Mouse (Mus musculus) limb, embryonic 13.5 days (tissue): ENCODE measurements around the gene Fgf16. TPM values are rescaled to one million over a fixed set of nuclear protein-coding genes. Genes with fewer than 3 reads are reported as not detected.
A peak's percentile ranks its signal among the peaks of the same experiment; 100 is the strongest.

Source experiments
- ATAC-seq: fragments of 200-750 bp; cut with Nextera tagmentation; 2 replicates; pipeline ENCODE4 v1.8.0; 2017; ENCODE audit warnings: low read depth, moderate number of reproducible peaks, moderate TSS enrichment; ENCODE audit not compliant: low FRiP score
- H3K27ac ChIP-seq: fragments of 300-500 bp; sonication (generic); 2 replicates; pipeline ENCODE4 v1.5.1; 2015; ENCODE audit warnings: inconsistent platforms, mild to moderate bottlenecking, moderate library complexity
- H3K27me3 ChIP-seq: fragments of 300-500 bp; sonication (generic); 2 replicates; pipeline ENCODE4 v1.6.1; 2015; ENCODE audit warnings: mild to moderate bottlenecking, inconsistent platforms
- H3K36me3 ChIP-seq: fragments of 300-500 bp; sonication (generic); 2 replicates; pipeline ENCODE4 v1.6.1; 2015; ENCODE audit warnings: inconsistent platforms, mild to moderate bottlenecking, moderate library complexity
- H3K4me1 ChIP-seq: fragments of 300-500 bp; sonication (generic); 2 replicates; pipeline ENCODE4 v1.6.1; 2015; ENCODE audit warnings: inconsistent platforms
- H3K4me2 ChIP-seq: fragments of 300-500 bp; sonication (generic); replicated peaks from 2 replicates; pipeline ENCODE4 v1.6.1; 2015; ENCODE audit warnings: inconsistent platforms, mild to moderate bottlenecking, moderate library complexity
- H3K4me3 ChIP-seq: fragments of 300-500 bp; sonication (generic); 2 replicates; pipeline ENCODE4 v1.5.1; 2015; ENCODE audit warnings: moderate library complexity, mild to moderate bottlenecking, inconsistent platforms
- H3K9ac ChIP-seq: fragments of 300-500 bp; sonication (generic); 2 replicates; pipeline ENCODE4 v1.6.1; 2015; ENCODE audit warnings: mild to moderate bottlenecking, inconsistent platforms
- H3K9me3 ChIP-seq: fragments of 300-500 bp; sonication (generic); 2 replicates; pipeline ENCODE4 v1.6.1; 2016; ENCODE audit warnings: inconsistent platforms
- WGBS: fragments of 180-500 bp; shearing (Covaris S2); methylation state at CpG from one replicate; pipeline ENCODE4 v1.1.7; 2015; 5-methylcytosine and 5-hydroxymethylcytosine counted together
- polyA plus RNA-seq: library from polyadenylated mRNA; unstranded; fragments of >200 nt; fragmentation: Nextera tagmentation; extraction: Ambion mirVana; gene quantifications from 2 replicates; pipeline ENCODE4 v1.2.1, GENCODE M21; 2015

Gene Fgf16
- 0.97 and 1.1 TPM in 2 replicates for polyA plus RNA-seq

- no peaks in the 10 kb centered on the region for H3K36me3 ChIP-seq
- no peaks in the 10 kb centered on the region for H3K9me3 ChIP-seq
- peak within 1 kb of the TSS; percentile 66 for H3K4me2 ChIP-seq
- H3K4me1 ChIP-seq, result peaks cover 20% of the 10 kb centered on the region
- peak within 1 kb of the TSS; percentile 15; the same call in 1 of the 2 replicates for H3K27ac ChIP-seq
- 8% methylated on average over 48 of the region's 86 CpGs for WGBS
- H3K9ac ChIP-seq, result peak within 1 kb of the TSS; percentile 59
- ATAC-seq, result peak; percentile 13; the same call in 1 of the 2 replicates
- peaks cover 57% of the 10 kb centered on the region for H3K27me3 ChIP-seq
- H3K4me3 ChIP-seq, result peak within 1 kb of the TSS; percentile 47
These were observed at the start of gene Fgf16 for GRCm38 (mm10) chrX:105764162-105765004. Gene Fgf16 (plus strand): TSS chrX:105764279.

GRCm38 (mm10) chrX:105714740-105715139 lies 49.3 kb upstream of the Fgf16 start:
- Histone ChIP-seq H3K9me3 (no peaks in the 10 kb centered on the region), H3K27me3 (peaks cover 25% of the 10 kb centered on the region), H3K27ac (no peak overlapping the region), H3K4me3 (no peak overlapping the region), H3K36me3 (no peaks in the 10 kb centered on the region), H3K4me1 (no peaks in the 10 kb centered on the region), H3K9ac (no peak overlapping the region), H3K4me2 (no peak overlapping the region)
- no peak for ATAC-seq
- 87% methylated on average over 4 of the region's 4 CpGs for WGBS

- no peak overlapping the region for H3K4me2 ChIP-seq
- H3K4me1 ChIP-seq, result no peaks in the 10 kb centered on the region
- H3K9ac ChIP-seq, result no peak overlapping the region
- H3K36me3 ChIP-seq, result no peaks in the 10 kb centered on the region
- H3K27me3 ChIP-seq, result peaks cover 26% of the 10 kb centered on the region
- no peak overlapping the region for H3K27ac ChIP-seq
- H3K9me3 ChIP-seq, result no peaks in the 10 kb centered on the region
- H3K4me3 ChIP-seq, result no peak overlapping the region
- ATAC-seq, result no peak
- WGBS, result 89% methylated on average over 7 of the region's 7 CpGs
These were observed 48.2 kb upstream of the Fgf16 start for GRCm38 (mm10) chrX:105715789-105716321.

DNA sequence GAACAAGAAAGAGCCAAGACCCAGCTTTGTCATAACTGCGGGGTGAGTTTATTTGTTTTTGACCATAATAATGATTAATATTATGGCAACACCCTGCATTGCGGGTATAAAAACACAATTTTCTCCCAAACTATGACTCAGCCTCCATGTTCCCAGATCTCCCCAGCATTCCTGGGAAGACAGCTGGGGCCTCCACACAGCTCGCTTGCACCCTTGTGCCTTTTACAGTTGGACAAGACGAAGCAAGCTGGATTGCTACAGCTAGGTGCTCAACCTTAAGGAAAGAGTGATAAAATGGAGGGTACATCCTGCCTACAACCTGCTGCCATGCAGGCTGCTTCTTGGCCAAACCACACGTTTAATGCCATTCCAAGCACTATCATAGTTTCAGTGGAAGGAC lies 45.7 kb upstream of the Fgf16 start:
- Histone ChIP-seq H3K9ac (no peak overlapping the region), H3K27me3 (peaks cover 31% of the 10 kb centered on the region), H3K4me3 (no peak overlapping the region), H3K36me3 (no peaks in the 10 kb centered on the region), H3K4me2 (no peak overlapping the region), H3K27ac (no peak overlapping the region), H3K4me1 (no peaks in the 10 kb centered on the region), H3K9me3 (no peaks in the 10 kb centered on the region)
- no peak for ATAC-seq
- 83% methylated on average over 5 of the region's 5 CpGs for WGBS

DNA sequence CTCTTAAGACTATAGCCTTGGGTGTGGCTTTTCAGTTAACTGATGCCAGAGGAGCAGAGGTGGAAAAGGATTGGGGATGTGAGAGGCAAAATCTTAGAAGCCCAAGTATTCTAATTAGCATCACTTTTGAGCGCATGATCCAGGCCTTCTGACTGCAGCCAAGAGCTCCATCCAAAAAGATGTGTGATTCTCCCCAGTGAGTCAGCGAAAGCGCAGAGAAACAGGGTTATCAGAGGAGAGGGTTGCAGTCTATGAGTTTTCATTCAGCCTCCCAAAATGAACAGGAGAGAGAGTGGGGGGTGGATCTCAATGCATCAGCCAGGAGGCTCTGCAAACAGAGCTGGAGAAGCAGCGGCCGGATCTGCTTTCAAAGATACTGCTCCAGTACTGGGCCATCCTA lies 45.1 kb upstream of the Fgf16 start:
- ATAC-seq, result no peak
- H3K9me3 ChIP-seq, result no peaks in the 10 kb centered on the region
- 84% methylated on average over 5 of the region's 5 CpGs for WGBS
- no peak overlapping the region for H3K9ac ChIP-seq
- H3K27me3 ChIP-seq, result peaks cover 28% of the 10 kb centered on the region
- no peak overlapping the region for H3K27ac ChIP-seq
- no peaks in the 10 kb centered on the region for H3K4me1 ChIP-seq
- H3K36me3 ChIP-seq, result no peaks in the 10 kb centered on the region
- H3K4me3 ChIP-seq, result no peak overlapping the region
- H3K4me2 ChIP-seq, result no peak overlapping the region

DNA sequence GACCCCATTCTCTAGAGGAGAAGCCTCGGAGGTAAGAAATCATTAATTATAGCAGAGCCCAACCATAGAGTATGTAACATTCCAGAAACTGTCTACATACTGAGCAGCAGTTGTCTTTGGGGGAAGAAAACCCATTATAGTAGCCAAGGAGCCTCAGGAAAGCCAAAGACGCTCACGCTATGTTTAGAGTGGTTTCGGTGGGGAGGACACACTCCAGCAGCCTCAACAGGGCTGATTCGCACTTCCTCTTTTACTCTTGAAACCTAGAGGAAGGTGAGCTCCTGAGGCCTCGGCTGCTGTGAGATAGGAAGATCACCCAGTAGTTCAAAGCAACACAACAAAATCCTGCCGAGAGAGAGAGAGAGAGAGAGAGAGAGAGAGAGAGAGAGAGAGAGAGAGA lies 39.9 kb upstream of the Fgf16 start:
- Histone ChIP-seq H3K9ac (no peak overlapping the region), H3K27ac (no peak overlapping the region), H3K4me3 (no peak overlapping the region), H3K27me3 (peaks cover 9% of the 10 kb centered on the region; the same call in 1 of the 2 replicates), H3K4me2 (no peak overlapping the region), H3K9me3 (no peaks in the 10 kb centered on the region), H3K4me1 (no peaks in the 10 kb centered on the region), H3K36me3 (no peaks in the 10 kb centered on the region)
- WGBS, result 73% methylated on average over 7 of the region's 7 CpGs
- ATAC-seq, result no peak

- WGBS, result 18% methylated on average over 23 of the region's 23 CpGs
- Histone ChIP-seq H3K9ac (no peak overlapping the region; the same call in 1 of the 2 replicates), H3K36me3 (no peaks in the 10 kb centered on the region), H3K9me3 (no peaks in the 10 kb centered on the region), H3K4me3 (peak overlapping the region; percentile 47), H3K27ac (no peak overlapping the region), H3K27me3 (peaks cover 57% of the 10 kb centered on the region), H3K4me2 (peak overlapping the region; percentile 66), H3K4me1 (peaks cover 19% of the 10 kb centered on the region)
- ATAC-seq, result peak; percentile 37; the same call in 1 of the 2 replicates
These were observed 1.1 kb upstream of the Fgf16 start for GRCm38 (mm10) chrX:105762847-105763527.

- no peaks in the 10 kb centered on the region for H3K9me3 ChIP-seq
- no peak overlapping the region; the same call in 1 of the 2 replicates for H3K27ac ChIP-seq
- H3K9ac ChIP-seq, result no peak overlapping the region; the same call in 1 of the 2 replicates
- peaks cover 20% of the 10 kb centered on the region for H3K4me1 ChIP-seq
- H3K27me3 ChIP-seq, result peaks cover 57% of the 10 kb centered on the region
- ATAC-seq, result 0 out of 2 replicates have a peak, but pooled peaks have one; percentile 6
- peak overlapping the region; percentile 66 for H3K4me2 ChIP-seq
- WGBS, result 16% methylated on average over 20 of the region's 20 CpGs
- no peaks in the 10 kb centered on the region for H3K36me3 ChIP-seq
- H3K4me3 ChIP-seq, result peak overlapping the region; percentile 47
These were observed 467 bp upstream of the Fgf16 start for GRCm38 (mm10) chrX:105763612-105764011.

- H3K27ac ChIP-seq, result no peak overlapping the region
- H3K27me3 ChIP-seq, result peaks cover 61% of the 10 kb centered on the region
- no peaks in the 10 kb centered on the region for H3K9me3 ChIP-seq
- peak overlapping the region; percentile 59; the same call in 1 of the 2 replicates for H3K9ac ChIP-seq
- H3K4me1 ChIP-seq, result peaks cover 20% of the 10 kb centered on the region
- ATAC-seq, result no peak
- WGBS, result 11% methylated on average over 36 of the region's 36 CpGs
- peak overlapping the region; percentile 47 for H3K4me3 ChIP-seq
- H3K36me3 ChIP-seq, result no peaks in the 10 kb centered on the region
- peak overlapping the region; percentile 66 for H3K4me2 ChIP-seq
These were observed 1.1 kb downstream of the Fgf16 start for GRCm38 (mm10) chrX:105765005-105765706.

DNA sequence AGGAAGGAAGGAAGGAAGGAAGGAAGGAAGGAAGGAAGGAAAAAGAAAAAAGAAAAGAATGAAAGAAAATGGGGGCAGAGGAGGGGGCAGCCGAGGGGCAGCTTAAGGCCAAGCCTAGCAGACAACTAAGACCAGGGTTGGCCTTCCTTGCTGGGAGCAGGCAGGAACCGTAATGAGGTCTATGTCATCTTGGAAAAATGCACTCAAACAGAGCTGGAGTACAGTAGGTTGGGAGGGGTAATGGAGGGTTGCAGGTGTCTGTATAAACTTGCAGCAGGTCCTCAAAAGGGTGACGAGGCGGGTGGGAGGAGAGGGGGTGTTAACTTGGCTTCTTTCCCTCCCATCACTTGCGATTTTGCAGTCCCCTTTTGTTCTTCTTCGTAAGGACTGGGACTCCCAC lies 1.9 kb downstream of the Fgf16 start:
- Histone ChIP-seq H3K4me2 (peak overlapping the region; percentile 66), H3K4me3 (no peak overlapping the region), H3K27ac (no peak overlapping the region), H3K27me3 (peaks cover 59% of the 10 kb centered on the region), H3K36me3 (no peaks in the 10 kb centered on the region), H3K4me1 (peaks cover 20% of the 10 kb centered on the region), H3K9me3 (no peaks in the 10 kb centered on the region), H3K9ac (no peak overlapping the region)
- no peak for ATAC-seq
- 33% methylated on average over 6 of the region's 6 CpGs for WGBS

DNA sequence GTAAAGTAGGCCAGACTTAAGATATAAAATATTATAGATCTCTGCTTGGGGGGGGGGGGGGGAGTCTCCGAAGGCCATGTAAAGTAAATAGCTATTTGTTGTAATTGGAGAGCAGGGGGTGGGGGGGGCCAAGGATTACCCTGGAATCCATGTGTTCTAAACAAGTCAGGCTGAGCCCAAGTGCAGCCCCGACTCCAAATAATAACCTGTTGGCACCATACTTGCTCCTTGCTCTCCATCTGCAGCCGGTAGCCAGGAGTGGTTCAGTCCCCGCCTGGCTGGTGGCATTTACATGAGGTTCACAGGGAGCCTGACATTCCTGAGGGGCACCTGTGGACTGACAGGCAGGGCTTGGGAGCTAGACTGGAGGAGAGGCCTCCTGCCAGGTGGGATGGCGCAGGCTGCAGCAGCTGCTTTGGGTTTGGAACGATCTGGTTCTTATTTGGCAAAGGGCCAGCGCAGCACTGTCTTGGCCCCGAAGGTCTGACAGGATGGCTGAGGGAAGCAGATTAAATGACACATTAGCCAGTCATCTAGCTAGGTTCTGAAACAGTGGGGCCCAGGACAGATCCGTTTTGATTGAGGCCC lies 3.2 kb downstream of the Fgf16 start:
- peak; percentile 57 for ATAC-seq
- H3K4me3 ChIP-seq, result no peak overlapping the region
- WGBS, result 22% methylated on average over 9 of the region's 9 CpGs
- H3K9me3 ChIP-seq, result no peaks in the 10 kb centered on the region
- H3K4me1 ChIP-seq, result peaks cover 20% of the 10 kb centered on the region
- H3K36me3 ChIP-seq, result no peaks in the 10 kb centered on the region
- no peak overlapping the region for H3K27ac ChIP-seq
- no peak overlapping the region for H3K9ac ChIP-seq
- H3K4me2 ChIP-seq, result peak overlapping the region; percentile 14; the same call in 1 of the 2 replicates
- H3K27me3 ChIP-seq, result peaks cover 57% of the 10 kb centered on the region
